Mouse (Mus musculus) Patski (cell line): Measurements from ENCODE around the gene Psmd3. TPM values are rescaled to one million over a fixed set of nuclear protein-coding genes. Genes with fewer than 3 reads are reported as not detected.

ENCODE experiments used
- ATAC-seq: fragments of 100-300 bp; one replicate; pipeline ENCODE4 v1.8.0; 2021
- CTCF ChIA-PET: fragments of 350-600 bp; sonication (Branson Sonifier 250); formaldehyde crosslinking; loops from one replicate; lab custom pipeline; 2022; ENCODE audit warnings: inconsistent platforms; lab: Charles Lee
- POLR2A ChIA-PET: fragments of 350-600 bp; sonication (Branson Sonifier 250); formaldehyde crosslinking; loops from one replicate; lab custom pipeline; 2022; ENCODE audit warnings: antibody characterized with exemption, inconsistent platforms; lab: Charles Lee
- DNase-seq: peaks from one replicate; pipeline ENCODE4 v3.0.0-alpha.2; 2011; ENCODE audit warnings: low read depth, low spot score
- H3K27me3 ChIP-seq: fragments of 371-371 bp; one replicate; pipeline ENCODE4 v1.5.1; 2021
- CTCF ChIP-seq: fragments of 100-300 bp; IDR thresholded peaks from one replicate; pipeline ENCODE4 v1.5.1; 2021
- in situ Hi-C: fragments of 300-500 bp; cut with MboI; formaldehyde crosslinking; loops from 3 replicates; pipeline ENCODE4 v1.11.1; 2018; ENCODE audit warnings: low pct_unique_long_range_greater_than_20kb, mixed read lengths
- polyA plus RNA-seq: library from polyadenylated mRNA; unstranded; gene quantifications from one replicate; pipeline ENCODE4 v1.2.3, GENCODE M21; 2021

Gene Psmd3
- polyA plus RNA-seq, 1 experiment from 2014 or later = 161 TPM

GRCm38 (mm10) chr11:98713703-98714102, 31.3 kb downstream of the Psmd3 start:
- ChIA-PET CTCF (interaction anchor here (0.7 to 5.7 kb wide), 3 partner anchors 14 to 129 kb away, joined by 3 to 85 read pairs (median 41); partner anchors contain the start of gene Csf3), POLR2A (no interaction called here)
- in situ Hi-C loops = no loop called here

GRCm38 (mm10) chr11:98715946-98716345, 33.6 kb downstream of the Psmd3 start:
- POLR2A ChIA-PET = interaction anchor here (0.5 kb wide), 1 partner anchor 35 kb away, joined by 3 read pairs; no protein-coding TSS in a partner anchor
- in situ Hi-C loops = no loop called here
- CTCF ChIA-PET = interaction anchor here (1.2 to 1.7 kb wide), 2 partner anchors 10 to 71 kb away, joined by 4 read pairs; no protein-coding TSS in a partner anchor
- no peak for DNase-seq
- H3K27me3 ChIP-seq = no peaks in the 10 kb centered on the region
- ATAC-seq = no peak
- TF ChIP-seq CTCF = no peak

More at GRCm38 (mm10) chr11:98713703-98714102, 31.3 kb downstream of the Psmd3 start:
- H3K27me3 ChIP-seq = no peaks in the 10 kb centered on the region
- DNase-seq (no peak), ATAC-seq (no peak)
- no peak for TF ChIP-seq CTCF

GRCm38 (mm10) chr11:98717904-98718303, 35.5 kb downstream of the Psmd3 start:
- no peaks in the 10 kb centered on the region for H3K27me3 ChIP-seq
- ChIA-PET POLR2A (interaction anchor here (0.6 to 0.9 kb wide), 2 partner anchors 19 to 557 kb away, joined by 3 to 5 read pairs; no protein-coding TSS in a partner anchor), CTCF (interaction anchor here (1.3 to 5.3 kb wide), 10 partner anchors 7 to 70 kb away, joined by 4 to 41 read pairs (median 6); partner anchors contain the start of genes Csf3 and Thra)
- ATAC-seq = no peak
- peak; percentile 90 for TF ChIP-seq CTCF
- in situ Hi-C loops = no loop called here
- DNase-seq = no peak

GRCm38 (mm10) chr11:98720756-98721155, 38.4 kb downstream of the Psmd3 start:
- in situ Hi-C loops = no loop called here
- CTCF ChIA-PET = interaction anchor here (0.6 to 5.3 kb wide), 4 partner anchors 9 to 67 kb away, joined by 3 to 41 read pairs (median 12); partner anchors contain the start of gene Med24
- POLR2A ChIA-PET = interaction anchor here (0.5 to 0.6 kb wide), 2 partner anchors 21 to 220 kb away, joined by 3 to 4 read pairs; no protein-coding TSS in a partner anchor
- DNase-seq (no peak), ATAC-seq (no peak)
- no peak for TF ChIP-seq CTCF
- H3K27me3 ChIP-seq = no peaks in the 10 kb centered on the region

GRCm38 (mm10) chr11:98721458-98722226, 39.3 kb downstream of the Psmd3 start:
- in situ Hi-C loops = no loop called here
- CTCF ChIA-PET = interaction anchor here (0.9 to 5.3 kb wide), 5 partner anchors 8 to 119 kb away, joined by 3 to 41 read pairs (median 5); partner anchors contain the start of gene Med24
- DNase-seq (no peak), ATAC-seq (peak; percentile 31)
- H3K27me3 ChIP-seq = no peaks in the 10 kb centered on the region
- POLR2A ChIA-PET = no interaction called here
- peak; percentile 70 for TF ChIP-seq CTCF

GRCm38 (mm10) chr11:98723098-98723497, 40.7 kb downstream of the Psmd3 start:
- DNase-seq (no peak), ATAC-seq (no peak)
- CTCF ChIA-PET = interaction anchor here (1.0 kb wide), 1 partner anchor 23 kb away, joined by 4 read pairs; no protein-coding TSS in a partner anchor
- H3K27me3 ChIP-seq = no peaks in the 10 kb centered on the region
- no peak for TF ChIP-seq CTCF
- in situ Hi-C loops = no loop called here
- POLR2A ChIA-PET = no interaction called here

- CTCF ChIA-PET = interaction anchor here (1.3 kb wide), 1 partner anchor 61 kb away, joined by 3 read pairs; no protein-coding TSS in a partner anchor
- no peak for TF ChIP-seq CTCF
- no peak for DNase-seq
- in situ Hi-C loops = no loop called here
- no peak for ATAC-seq
- no peaks in the 10 kb centered on the region for H3K27me3 ChIP-seq
- POLR2A ChIA-PET = no interaction called here
Measured at GRCm38 (mm10) chr11:98725926-98726506, 43.7 kb downstream of the Psmd3 start.

GRCm38 (mm10) chr11:98729119-98729588, 46.8 kb downstream of the Psmd3 start, which contains the start of gene Med24:
Med24 (minus strand) TSS chr11:98729435.
- POLR2A ChIA-PET = interaction anchor here (0.9 kb wide), 1 partner anchor 13 kb away, joined by 3 read pairs; no protein-coding TSS in a partner anchor
- no peak for TF ChIP-seq CTCF
- ATAC-seq = peak; percentile 51
- in situ Hi-C loops = no loop called here
- H3K27me3 ChIP-seq = no peaks in the 10 kb centered on the region
- no peak for DNase-seq
- CTCF ChIA-PET = interaction anchor here (1.1 to 1.2 kb wide), 2 partner anchors 8 to 64 kb away, joined by 3 to 5 read pairs; no protein-coding TSS in a partner anchor

- ATAC-seq (no peak), DNase-seq (no peak)
- ChIA-PET CTCF (interaction anchor here (0.8 to 2.7 kb wide), 11 partner anchors 9 to 58 kb away, joined by 3 to 9 read pairs (median 6); partner anchors contain the start of gene Thra), POLR2A (interaction anchor here (1.0 to 1.7 kb wide), 2 partner anchors 11 to 14 kb away, joined by 3 to 7 read pairs; no protein-coding TSS in a partner anchor)
- in situ Hi-C loops = no loop called here
- no peak for TF ChIP-seq CTCF
- no peaks in the 10 kb centered on the region for H3K27me3 ChIP-seq
Measured at GRCm38 (mm10) chr11:98730727-98731126, 48.4 kb downstream of the Psmd3 start.

GRCm38 (mm10) chr11:98731134-98731533, 48.8 kb downstream of the Psmd3 start:
- TF ChIP-seq CTCF = no peak
- ChIA-PET POLR2A (interaction anchor here (0.7 to 1.8 kb wide), 4 partner anchors 10 to 65 kb away, joined by 3 to 7 read pairs (median 4); partner anchors contain the start of gene Msl1), CTCF (interaction anchor here (0.8 to 2.7 kb wide), 10 partner anchors 9 to 58 kb away, joined by 3 to 9 read pairs (median 6); partner anchors contain the start of gene Thra)
- no peaks in the 10 kb centered on the region for H3K27me3 ChIP-seq
- ATAC-seq (no peak), DNase-seq (no peak)
- in situ Hi-C loops = no loop called here
